Mouse (Mus musculus) myocyte (in vitro differentiated cells): ENCODE results near the gene Tcf7l1.

Experiments
- MAX ChIP-seq: IDR thresholded peaks from one replicate; pipeline ENCODE4 v1.6.1; 2011; ENCODE audit warnings: low read depth, mild to moderate bottlenecking, control low read depth
- POLR2A ChIP-seq: IDR thresholded peaks from one replicate; pipeline ENCODE4 v1.6.1; 2011; ENCODE audit warnings: low read depth, mild to moderate bottlenecking, control low read depth, moderate library complexity; ENCODE audit not compliant: insufficient read length
- USF1 ChIP-seq: IDR thresholded peaks from one replicate; pipeline ENCODE4 v1.6.1; 2011; ENCODE audit warnings: low read depth, mild to moderate bottlenecking, control low read depth, moderate library complexity

- no peak for TF ChIP-seq POLR2A
- TF ChIP-seq MAX = no peak
- TF ChIP-seq USF1 = no peak
Observed at GRCm38 (mm10) chr6:72654355-72654754, 134.7 kb downstream of the Tcf7l1 start.
